8 mouse cellular contexts compared by ENCODE assay signal in the genomic region with DNA sequence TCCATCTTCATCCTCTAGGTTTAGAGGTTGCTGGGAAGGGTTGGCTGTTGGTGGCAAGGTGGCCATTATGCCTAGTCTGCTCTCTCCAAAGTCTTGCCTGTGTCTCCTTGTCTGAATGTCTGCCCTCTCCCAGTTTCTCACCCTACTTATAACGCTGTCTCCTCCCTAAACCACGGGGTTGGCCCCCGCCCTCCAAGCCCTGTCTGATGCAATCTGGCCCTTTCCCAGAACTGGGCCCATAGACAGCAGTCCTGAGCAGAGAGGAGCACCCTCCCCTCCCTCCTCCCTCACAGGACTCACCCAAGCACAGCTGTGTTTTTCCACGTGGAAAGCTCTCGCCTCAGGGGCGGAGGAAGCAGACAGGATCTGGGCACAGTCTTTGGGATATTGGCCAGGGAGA. TPM values are rescaled to one million over a fixed set of nuclear protein-coding genes. Genes with fewer than 3 reads are reported as not detected.
DNase-seq lines count a peak whose midpoint lies in the region; ATAC-seq and TF ChIP-seq lines count a peak whose summit lies in the region.

No protein-coding gene starts in this region.

- no peak for ATAC-seq in forebrain, embryonic 13.5 days
- no peak for ATAC-seq in forebrain, embryonic 15.5 days (replicated peaks)
- peak; percentile 80 for ATAC-seq in granulocyte monocyte progenitor cell, adult 5-6 weeks (replicated peaks; ENCODE audit: poor library complexity, severe bottlenecking)
- ATAC-seq in kidney, embryonic 15.5 days (replicated peaks; ENCODE audit: low FRiP score), result peak; percentile 43; the same call in 1 of the 2 replicates
- ATAC-seq in liver, embryonic 12.5 days, result peak; percentile 79

- no peaks in the 10 kb centered on the region for H3K27me3 ChIP-seq in forebrain, embryonic 13.5 days
- no peaks in the 10 kb centered on the region for H3K27me3 ChIP-seq in forebrain, embryonic 15.5 days
- H3K27me3 ChIP-seq in kidney, embryonic 15.5 days, result no peaks in the 10 kb centered on the region
- H3K27me3 ChIP-seq in liver, embryonic 12.5 days (replicated peaks), result no peaks in the 10 kb centered on the region

- no peak for TF ChIP-seq CTCF in bone marrow, adult 2 months (IDR thresholded peaks at IDR 0.05; ENCODE audit: control insufficient read depth, insufficient read depth, low read length)

- H3K4me1 ChIP-seq in forebrain, embryonic 13.5 days, result no peaks in the 10 kb centered on the region
- no peaks in the 10 kb centered on the region for H3K4me1 ChIP-seq in forebrain, embryonic 15.5 days
- peaks cover 4% of the 10 kb centered on the region for H3K4me1 ChIP-seq in bone marrow, adult 2 months (ENCODE audit: control insufficient read depth, insufficient read depth, low read length)
- H3K4me1 ChIP-seq in kidney, embryonic 15.5 days, result peaks cover 16% of the 10 kb centered on the region; the same call in 1 of the 2 replicates
- peaks cover 57% of the 10 kb centered on the region for H3K4me1 ChIP-seq in liver, embryonic 12.5 days

- TF ChIP-seq POLR2A in bone marrow, adult 2 months (IDR thresholded peaks at IDR 0.05; ENCODE audit: borderline replicate concordance, control insufficient read depth, low read depth, low read length), result no peak

- no peak overlapping the region for H3K27ac ChIP-seq in forebrain, embryonic 13.5 days
- H3K27ac ChIP-seq in forebrain, embryonic 15.5 days (replicated peaks), result no peak overlapping the region
- peak overlapping the region; percentile 52; the same call in 1 of the 2 replicates for H3K27ac ChIP-seq in bone marrow, adult 2 months (ENCODE audit: control insufficient read depth, insufficient read depth, low read depth, low read length, poor library complexity)
- 0 out of 2 replicates have a peak overlapping the region, but pooled peaks have one; percentile 23 for H3K27ac ChIP-seq in kidney, embryonic 15.5 days
- no peak overlapping the region for H3K27ac ChIP-seq in liver, embryonic 12.5 days

- no peak overlapping the region for H3K4me2 ChIP-seq in forebrain, embryonic 13.5 days
- H3K4me2 ChIP-seq in forebrain, embryonic 15.5 days (replicated peaks), result no peak overlapping the region
- no peak overlapping the region for H3K4me2 ChIP-seq in kidney, embryonic 15.5 days
- peak overlapping the region; percentile 50 for H3K4me2 ChIP-seq in liver, embryonic 12.5 days

- 63% methylated on average over 6 of the region's 6 CpGs for WGBS in forebrain, embryonic 13.5 days
- 61% methylated on average over 6 of the region's 6 CpGs for WGBS in forebrain, embryonic 15.5 days
- WGBS in bone marrow, adult 2 months, result 20% methylated on average over 6 of the region's 6 CpGs
- WGBS in kidney, embryonic 15.5 days, result 30% methylated on average over 6 of the region's 6 CpGs
- WGBS in liver, embryonic 12.5 days (ENCODE audit: insufficient replicate concordance), result 20% methylated on average over 6 of the region's 6 CpGs

- no peaks in the 10 kb centered on the region for H3K36me3 ChIP-seq in forebrain, embryonic 13.5 days (ENCODE audit: poor library complexity, severe bottlenecking)
- no peaks in the 10 kb centered on the region for H3K36me3 ChIP-seq in forebrain, embryonic 15.5 days
- no peaks in the 10 kb centered on the region for H3K36me3 ChIP-seq in kidney, embryonic 15.5 days
- no peaks in the 10 kb centered on the region for H3K36me3 ChIP-seq in liver, embryonic 12.5 days

- 0 out of 2 replicates have a peak overlapping the region, but pooled peaks have one; percentile 16 for H3K9ac ChIP-seq in forebrain, embryonic 13.5 days
- no peak overlapping the region for H3K9ac ChIP-seq in forebrain, embryonic 15.5 days (replicated peaks)
- no peak overlapping the region for H3K9ac ChIP-seq in kidney, embryonic 15.5 days
- peak overlapping the region; percentile 28 for H3K9ac ChIP-seq in liver, embryonic 12.5 days

- no peaks in the 10 kb centered on the region for H3K9me3 ChIP-seq in forebrain, embryonic 13.5 days (replicated peaks)
- H3K9me3 ChIP-seq in forebrain, embryonic 15.5 days, result no peaks in the 10 kb centered on the region
- H3K9me3 ChIP-seq in kidney, embryonic 15.5 days (replicated peaks), result no peaks in the 10 kb centered on the region
- H3K9me3 ChIP-seq in liver, embryonic 12.5 days (replicated peaks), result no peaks in the 10 kb centered on the region

- DNase-seq in ovary, postnatal 14 days (ENCODE audit: low spot score), result peak; percentile 60
- DNase-seq in thymus, postnatal 36 days, result no peak

- H3K4me3 ChIP-seq in forebrain, embryonic 13.5 days, result no peak overlapping the region
- no peak overlapping the region for H3K4me3 ChIP-seq in forebrain, embryonic 15.5 days
- H3K4me3 ChIP-seq in bone marrow, adult 2 months (replicated peaks; ENCODE audit: control insufficient read depth, low read depth, low read length), result peak overlapping the region; percentile 51
- no peak overlapping the region for H3K4me3 ChIP-seq in kidney, embryonic 15.5 days (replicated peaks)
- H3K4me3 ChIP-seq in liver, embryonic 12.5 days, result peak overlapping the region; percentile 18

RNA-seq across cellular contexts. Expression of gene Nupr1, which starts 5.3 kb away (rescaled TPM):
- polyA plus RNA-seq in forebrain, embryonic 13.5 days (2015; fragmentation: Nextera tagmentation; extraction: Ambion mirVana), result 2.1 and 2.5 TPM in 2 replicates
- polyA plus RNA-seq in forebrain, embryonic 15.5 days (2015; fragmentation: Nextera tagmentation; extraction: Ambion mirVana), result 4.9 and 5.9 TPM in 2 replicates
- 28.1 and 37.6 TPM in 2 replicates for polyA plus RNA-seq in bone marrow, adult 2 months (2011; ENCODE audit: insufficient read depth, insufficient read length, low replicate concordance, missing spikeins)
- total RNA-seq in granulocyte monocyte progenitor cell, adult 5-6 weeks (2014; fragmentation: Nextera tagmentation), result 0.92 and 1.3 TPM in 2 replicates
- total RNA-seq in granulocyte monocyte progenitor cell, adult 5-6 weeks (2017), result 1.7 TPM in 1 of 2 replicates, not detected in the other
- 9.7 and 13.6 TPM in 2 replicates for polyA plus RNA-seq in kidney, embryonic 15.5 days (2015; fragmentation: Nextera tagmentation; extraction: Ambion mirVana)
- 3.2 and 3.7 TPM in 2 replicates for polyA plus RNA-seq in liver, embryonic 12.5 days (2016; fragmentation: Nextera tagmentation; extraction: Ambion mirVana)

RNA-seq across cellular contexts. Expression of gene Sgf29, which starts 23.7 kb away (rescaled TPM):
- polyA plus RNA-seq in forebrain, embryonic 13.5 days (2015; fragmentation: Nextera tagmentation; extraction: Ambion mirVana), result 57.3 and 64.6 TPM in 2 replicates
- polyA plus RNA-seq in forebrain, embryonic 15.5 days (2015; fragmentation: Nextera tagmentation; extraction: Ambion mirVana), result 54.7 and 55.4 TPM in 2 replicates
- polyA plus RNA-seq in bone marrow, adult 2 months (2011; ENCODE audit: insufficient read depth, insufficient read length, low replicate concordance, missing spikeins), result 25.8 and 27.0 TPM in 2 replicates
- total RNA-seq in granulocyte monocyte progenitor cell, adult 5-6 weeks (2014; fragmentation: Nextera tagmentation), result 129 and 133 TPM in 2 replicates
- 53.3 and 79.1 TPM in 2 replicates for total RNA-seq in granulocyte monocyte progenitor cell, adult 5-6 weeks (2017)
- 48.2 and 55.0 TPM in 2 replicates for polyA plus RNA-seq in kidney, embryonic 15.5 days (2015; fragmentation: Nextera tagmentation; extraction: Ambion mirVana)
- 36.3 and 42.4 TPM in 2 replicates for polyA plus RNA-seq in liver, embryonic 12.5 days (2016; fragmentation: Nextera tagmentation; extraction: Ambion mirVana)

RNA-seq across cellular contexts. Expression of gene Il27, which starts 30.6 kb away (rescaled TPM):
- polyA plus RNA-seq in forebrain, embryonic 13.5 days (2015; fragmentation: Nextera tagmentation; extraction: Ambion mirVana), result not detected in 2 replicates
- not detected in 2 replicates for polyA plus RNA-seq in forebrain, embryonic 15.5 days (2015; fragmentation: Nextera tagmentation; extraction: Ambion mirVana)
- polyA plus RNA-seq in bone marrow, adult 2 months (2011; ENCODE audit: insufficient read depth, insufficient read length, low replicate concordance, missing spikeins), result 1.9 and 6.0 TPM in 2 replicates
- total RNA-seq in granulocyte monocyte progenitor cell, adult 5-6 weeks (2014; fragmentation: Nextera tagmentation), result 1.3 TPM in 1 of 2 replicates, not detected in the other
- 1.2 TPM in 1 of 2 replicates, not detected in the other for total RNA-seq in granulocyte monocyte progenitor cell, adult 5-6 weeks (2017)
- not detected in 2 replicates for polyA plus RNA-seq in kidney, embryonic 15.5 days (2015; fragmentation: Nextera tagmentation; extraction: Ambion mirVana)
- not detected in 2 replicates for polyA plus RNA-seq in liver, embryonic 12.5 days (2016; fragmentation: Nextera tagmentation; extraction: Ambion mirVana)

RNA-seq across cellular contexts. Expression of gene Cln3, which starts 39.8 kb away (rescaled TPM):
- 26.3 and 30.8 TPM in 2 replicates for polyA plus RNA-seq in forebrain, embryonic 13.5 days (2015; fragmentation: Nextera tagmentation; extraction: Ambion mirVana)
- polyA plus RNA-seq in forebrain, embryonic 15.5 days (2015; fragmentation: Nextera tagmentation; extraction: Ambion mirVana), result 31.7 and 34.3 TPM in 2 replicates
- 98.2 and 269 TPM in 2 replicates for polyA plus RNA-seq in bone marrow, adult 2 months (2011; ENCODE audit: insufficient read depth, insufficient read length, low replicate concordance, missing spikeins)
- total RNA-seq in granulocyte monocyte progenitor cell, adult 5-6 weeks (2014; fragmentation: Nextera tagmentation), result 37.7 and 61.7 TPM in 2 replicates
- total RNA-seq in granulocyte monocyte progenitor cell, adult 5-6 weeks (2017), result 9.6 and 16.3 TPM in 2 replicates
- 36.0 and 38.8 TPM in 2 replicates for polyA plus RNA-seq in kidney, embryonic 15.5 days (2015; fragmentation: Nextera tagmentation; extraction: Ambion mirVana)
- polyA plus RNA-seq in liver, embryonic 12.5 days (2016; fragmentation: Nextera tagmentation; extraction: Ambion mirVana), result 12.5 TPM in 2 replicates

RNA-seq across cellular contexts. Expression of gene Apobr, which starts 40.6 kb away (rescaled TPM):
- 0.38 and 0.46 TPM in 2 replicates for polyA plus RNA-seq in forebrain, embryonic 13.5 days (2015; fragmentation: Nextera tagmentation; extraction: Ambion mirVana)
- 0.25 and 0.32 TPM in 2 replicates for polyA plus RNA-seq in forebrain, embryonic 15.5 days (2015; fragmentation: Nextera tagmentation; extraction: Ambion mirVana)
- 21.2 and 45.7 TPM in 2 replicates for polyA plus RNA-seq in bone marrow, adult 2 months (2011; ENCODE audit: insufficient read depth, insufficient read length, low replicate concordance, missing spikeins)
- total RNA-seq in granulocyte monocyte progenitor cell, adult 5-6 weeks (2014; fragmentation: Nextera tagmentation), result 2.1 and 3.9 TPM in 2 replicates
- 4.2 and 6.2 TPM in 2 replicates for total RNA-seq in granulocyte monocyte progenitor cell, adult 5-6 weeks (2017)
- polyA plus RNA-seq in kidney, embryonic 15.5 days (2015; fragmentation: Nextera tagmentation; extraction: Ambion mirVana), result 0.72 and 0.82 TPM in 2 replicates
- polyA plus RNA-seq in liver, embryonic 12.5 days (2016; fragmentation: Nextera tagmentation; extraction: Ambion mirVana), result 0.77 and 1.1 TPM in 2 replicates

Comparison
In these comparisons a context has a peak if more than half of its experiments do, and no peak if none do; other contexts are left out.
1. H3K9ac ChIP-seq: peak in forebrain, embryonic 13.5 days (single experiment) and liver, embryonic 12.5 days (single experiment); none in forebrain, embryonic 15.5 days (single experiment) and kidney, embryonic 15.5 days (single experiment).
2. ATAC-seq: peak in granulocyte monocyte progenitor cell, adult 5-6 weeks (single experiment), kidney, embryonic 15.5 days (single experiment) and liver, embryonic 12.5 days (single experiment); none in forebrain, embryonic 13.5 days (single experiment) and forebrain, embryonic 15.5 days (single experiment).
3. H3K27ac ChIP-seq: peak in bone marrow, adult 2 months (single experiment) and kidney, embryonic 15.5 days (single experiment); none in forebrain, embryonic 13.5 days (single experiment), forebrain, embryonic 15.5 days (single experiment) and liver, embryonic 12.5 days (single experiment).
4. H3K4me3 ChIP-seq: peak in bone marrow, adult 2 months (single experiment) and liver, embryonic 12.5 days (single experiment); none in forebrain, embryonic 13.5 days (single experiment), forebrain, embryonic 15.5 days (single experiment) and kidney, embryonic 15.5 days (single experiment).